ENCODE assay signal across 25 mouse cellular contexts in the genomic region with DNA sequence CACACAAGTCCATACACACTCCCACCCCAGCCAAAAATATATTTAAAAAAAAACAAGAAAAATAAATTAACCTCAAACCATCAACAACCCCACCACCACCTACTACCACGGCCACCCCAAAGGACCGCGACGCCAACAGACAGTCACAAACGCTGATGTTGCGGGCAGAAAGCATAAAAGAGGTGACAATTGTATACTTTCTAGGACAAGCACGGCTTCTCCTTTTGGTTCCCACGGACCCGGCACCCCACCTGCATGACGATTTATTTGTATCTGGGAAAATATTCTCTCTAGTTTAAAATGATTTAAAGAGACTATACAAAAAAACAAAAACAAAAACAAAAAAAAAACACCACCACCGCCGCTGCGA. TPM values are rescaled to one million over a fixed set of nuclear protein-coding genes. Genes with fewer than 3 reads are reported as not detected.
DNase-seq lines count a peak whose midpoint lies in the region; ATAC-seq lines count a peak whose summit lies in the region.
"Had no signal": no experiment of that assay in that cellular context is flagged by ENCODE, and none has a peak within 500 bp of the region (broad histone marks: within the 10 kb centered on the region; RNA-seq: fewer than 3 reads in every experiment).

No protein-coding gene starts in this region.

- peaks cover 100% of the 10 kb centered on the region for H3K27me3 ChIP-seq in hindbrain, embryonic 10.5 days (ENCODE audit: insufficient read depth, poor library complexity, severe bottlenecking)
- H3K27me3 ChIP-seq in hindbrain, embryonic 13.5 days: peaks cover 95% of the 10 kb centered on the region
- peaks cover 95% of the 10 kb centered on the region for H3K27me3 ChIP-seq in embryonic facial prominence, embryonic 13.5 days
- H3K27me3 ChIP-seq in forebrain, embryonic 14.5 days (replicated peaks; ENCODE audit: control insufficient read depth, insufficient read depth, low read length): peaks cover 59% of the 10 kb centered on the region
- peaks cover 80% of the 10 kb centered on the region for H3K27me3 ChIP-seq in midbrain, embryonic 14.5 days (ENCODE audit: control insufficient read depth, insufficient read depth, low read length)
- peaks cover 100% of the 10 kb centered on the region for H3K27me3 ChIP-seq in liver, embryonic 11.5 days (replicated peaks; ENCODE audit: control insufficient read depth, insufficient read depth, low read length)

- ATAC-seq in hindbrain, embryonic 13.5 days (ENCODE audit: low FRiP score): no peak
- ATAC-seq in embryonic facial prominence, embryonic 13.5 days (ENCODE audit: insufficient number of reproducible peaks, insufficient read depth, low FRiP score, low TSS enrichment, low read depth): no peak
- no peak for ATAC-seq in forebrain, embryonic 14.5 days
- no peak for ATAC-seq in midbrain, embryonic 14.5 days (ENCODE audit: low FRiP score, low TSS enrichment)
- ATAC-seq in liver, embryonic 11.5 days (replicated peaks; ENCODE audit: low FRiP score): no peak
- ATAC-seq: Patski had no signal

- no peak overlapping the region for H3K27ac ChIP-seq in hindbrain, embryonic 10.5 days
- H3K27ac ChIP-seq in hindbrain, embryonic 13.5 days: no peak overlapping the region
- no peak overlapping the region for H3K27ac ChIP-seq in embryonic facial prominence, embryonic 13.5 days
- peak overlapping the region; percentile 86; the same call in 1 of the 2 replicates for H3K27ac ChIP-seq in forebrain, embryonic 14.5 days (ENCODE audit: low read depth, low read length)
- peak overlapping the region; percentile 80 for H3K27ac ChIP-seq in midbrain, embryonic 14.5 days (replicated peaks; ENCODE audit: low read depth, low read length)
- H3K27ac ChIP-seq in liver, embryonic 11.5 days (ENCODE audit: low read depth, low read length): no peak overlapping the region
- H3K27ac ChIP-seq: hindbrain, embryonic 15.5 days; layer of hippocampus, adult 2 months; left cerebral cortex, adult 2 months; limb, embryonic 12.5 days; liver, embryonic 14.5 days had no signal

- intact Hi-C loops in left cerebral cortex, postnatal 14 days (cut with DNase I): loop anchor here (5.0 kb wide), 2 partner anchors 63 to 137 kb away; partner anchors contain the start of gene Six2

- H3K9me3 ChIP-seq in hindbrain, embryonic 10.5 days: no peaks in the 10 kb centered on the region
- H3K9me3 ChIP-seq in hindbrain, embryonic 13.5 days: no peaks in the 10 kb centered on the region
- no peaks in the 10 kb centered on the region for H3K9me3 ChIP-seq in embryonic facial prominence, embryonic 13.5 days
- no peaks in the 10 kb centered on the region for H3K9me3 ChIP-seq in forebrain, embryonic 14.5 days (replicated peaks; ENCODE audit: control insufficient read depth, low read length)
- no peaks in the 10 kb centered on the region for H3K9me3 ChIP-seq in midbrain, embryonic 14.5 days (ENCODE audit: control insufficient read depth, low read length)
- H3K9me3 ChIP-seq in liver, embryonic 11.5 days (ENCODE audit: control insufficient read depth, low read length): no peaks in the 10 kb centered on the region
- H3K9me3 ChIP-seq: hindbrain, embryonic 15.5 days; limb, embryonic 12.5 days had no signal

- H3K4me1 ChIP-seq in hindbrain, embryonic 10.5 days (replicated peaks): peaks cover 40% of the 10 kb centered on the region
- H3K4me1 ChIP-seq in hindbrain, embryonic 13.5 days (replicated peaks): peaks cover 16% of the 10 kb centered on the region
- peaks cover 22% of the 10 kb centered on the region for H3K4me1 ChIP-seq in embryonic facial prominence, embryonic 13.5 days
- H3K4me1 ChIP-seq in forebrain, embryonic 14.5 days (ENCODE audit: control insufficient read depth, insufficient read depth, low read length): no peaks in the 10 kb centered on the region; the same call in 1 of the 2 replicates
- 0 out of 2 replicates have a peak, but pooled peaks cover 4% of the 10 kb centered on the region for H3K4me1 ChIP-seq in midbrain, embryonic 14.5 days (ENCODE audit: control insufficient read depth, insufficient read depth, low read length)
- H3K4me1 ChIP-seq in liver, embryonic 11.5 days (replicated peaks; ENCODE audit: control insufficient read depth, insufficient read depth, low read length): no peaks in the 10 kb centered on the region

- 1% methylated on average over 13 of the region's 13 CpGs for WGBS in hindbrain, embryonic 10.5 days
- 2% methylated on average over 13 of the region's 13 CpGs for whole genome bisulfite sequencing in hindbrain, embryonic 13.5 days
- WGBS in embryonic facial prominence, embryonic 13.5 days: 3% methylated on average over 13 of the region's 13 CpGs
- 3% methylated on average over 13 of the region's 13 CpGs for whole genome bisulfite sequencing in forebrain, embryonic 14.5 days
- WGBS in midbrain, embryonic 14.5 days: 2% methylated on average over 13 of the region's 13 CpGs
- WGBS in liver, embryonic 11.5 days: 3% methylated on average over 13 of the region's 13 CpGs

- DNase-seq in hindbrain, embryonic 10.5 days (ENCODE audit: low spot score): peak; percentile 22
- no peak for DNase-seq in forebrain, embryonic 14.5 days (ENCODE audit: low spot score)
- DNase-seq in midbrain, embryonic 14.5 days: no peak
- DNase-seq in liver, embryonic 11.5 days (ENCODE audit: low spot score): no peak
- DNase-seq in left cerebral cortex, postnatal 14 days (ENCODE audit: low spot score in 2 of 2): no peak
- DNase-seq in urinary bladder, adult 18-20 months (ENCODE audit: low spot score in 2 of 2): no peak
- DNase-seq: cerebellum, postnatal 25 days; gastrocnemius, postnatal 25 days; kidney, adult 11 months; kidney, postnatal 10 days; thymus, postnatal 36 days had no signal

- no peaks in the 10 kb centered on the region for H3K36me3 ChIP-seq in hindbrain, embryonic 10.5 days
- H3K36me3 ChIP-seq in hindbrain, embryonic 13.5 days: no peaks in the 10 kb centered on the region
- H3K36me3 ChIP-seq in embryonic facial prominence, embryonic 13.5 days: no peaks in the 10 kb centered on the region
- H3K36me3 ChIP-seq in forebrain, embryonic 14.5 days (ENCODE audit: control insufficient read depth, insufficient read depth, low read length): no peaks in the 10 kb centered on the region
- no peaks in the 10 kb centered on the region for H3K36me3 ChIP-seq in midbrain, embryonic 14.5 days (ENCODE audit: control insufficient read depth, insufficient read depth, low read length)
- H3K36me3 ChIP-seq in liver, embryonic 11.5 days (ENCODE audit: control insufficient read depth, insufficient read depth, low read length): no peaks in the 10 kb centered on the region
- H3K36me3 ChIP-seq: hindbrain, embryonic 15.5 days; limb, embryonic 12.5 days had no signal

- no peak overlapping the region for H3K4me2 ChIP-seq in hindbrain, embryonic 13.5 days
- H3K4me2 ChIP-seq in embryonic facial prominence, embryonic 13.5 days: peak overlapping the region; percentile 20; the same call in 1 of the 2 replicates
- H3K4me2 ChIP-seq in forebrain, embryonic 14.5 days (ENCODE audit: low read length): peak overlapping the region; percentile 55
- peak overlapping the region; percentile 34; the same call in 1 of the 2 replicates for H3K4me2 ChIP-seq in midbrain, embryonic 14.5 days (ENCODE audit: low read length)
- H3K4me2 ChIP-seq in liver, embryonic 11.5 days: no peak overlapping the region
- H3K4me2 ChIP-seq: limb, embryonic 12.5 days had no signal

- H3K9ac ChIP-seq in hindbrain, embryonic 13.5 days: no peak overlapping the region
- H3K9ac ChIP-seq in embryonic facial prominence, embryonic 13.5 days: peak overlapping the region; percentile 69; the same call in 1 of the 2 replicates
- H3K9ac ChIP-seq in forebrain, embryonic 14.5 days (ENCODE audit: low read length): peak overlapping the region; percentile 75
- H3K9ac ChIP-seq in midbrain, embryonic 14.5 days (replicated peaks; ENCODE audit: low read length): peak overlapping the region; percentile 55
- no peak overlapping the region for H3K9ac ChIP-seq in liver, embryonic 11.5 days (ENCODE audit: low read depth, low read length)
- H3K9ac ChIP-seq: hindbrain, embryonic 15.5 days; limb, embryonic 12.5 days; liver, embryonic 14.5 days had no signal

- H3K4me3 ChIP-seq in hindbrain, embryonic 10.5 days: peak overlapping the region; percentile 43
- no peak overlapping the region for H3K4me3 ChIP-seq in hindbrain, embryonic 13.5 days
- H3K4me3 ChIP-seq in embryonic facial prominence, embryonic 13.5 days: peak overlapping the region; percentile 47
- peak overlapping the region; percentile 47 for H3K4me3 ChIP-seq in forebrain, embryonic 14.5 days (ENCODE audit: low read depth, low read length)
- peak overlapping the region; percentile 29 for H3K4me3 ChIP-seq in midbrain, embryonic 14.5 days (replicated peaks; ENCODE audit: low read depth, low read length)
- H3K4me3 ChIP-seq in liver, embryonic 11.5 days (ENCODE audit: low read depth, low read length): no peak overlapping the region
- H3K4me3 ChIP-seq: hindbrain, embryonic 15.5 days; layer of hippocampus, adult 2 months; left cerebral cortex, adult 2 months had no signal

RNA-seq across cellular contexts. Expression of gene Six3, which starts 10.6 kb away (rescaled TPM):
- 0.46 and 1.9 TPM in 2 replicates for polyA plus RNA-seq in hindbrain, embryonic 10.5 days (2016; fragmentation: Nextera tagmentation; extraction: Ambion mirVana)
- polyA plus RNA-seq in hindbrain, embryonic 13.5 days (2015; fragmentation: Nextera tagmentation; extraction: Ambion mirVana): 0.85 and 0.97 TPM in 2 replicates
- 4.5 and 8.3 TPM in 2 replicates for polyA plus RNA-seq in embryonic facial prominence, embryonic 13.5 days (2015; fragmentation: Nextera tagmentation; extraction: Ambion mirVana)
- polyA plus RNA-seq in forebrain, embryonic 14.5 days (2014; fragmentation: Nextera tagmentation; extraction: Ambion mirVana): 11.3 and 15.0 TPM in 2 replicates
- polyA plus RNA-seq in midbrain, embryonic 14.5 days (2014; fragmentation: Nextera tagmentation; extraction: Ambion mirVana): 19.9 and 20.2 TPM in 2 replicates
- not detected in 2 replicates for polyA plus RNA-seq in liver, embryonic 11.5 days (2014; fragmentation: Nextera tagmentation; extraction: Ambion mirVana)
- 1 to 10 TPM; 1.3 to 2.7 TPM for total RNA-seq in left cerebral cortex, postnatal 14 days (2021)
- total RNA-seq: gastrocnemius, postnatal 25 days; megakaryocyte progenitor cell, adult 5-6 weeks; neutrophil, adult 5-6 weeks had no signal
- polyA plus RNA-seq: C2C12; heart, embryonic 11.5 days; limb, embryonic 12.5 days; lung, embryonic 16.5 days; testis, adult 2 months had no signal

Comparison
In these comparisons a context has a peak if more than half of its experiments do, and no peak if none do; other contexts are left out.
1. H3K4me3 ChIP-seq: peak in hindbrain, embryonic 10.5 days (single experiment), embryonic facial prominence, embryonic 13.5 days (single experiment), forebrain, embryonic 14.5 days (single experiment) and midbrain, embryonic 14.5 days (single experiment); none in hindbrain, embryonic 13.5 days (single experiment) and liver, embryonic 11.5 days (single experiment).
2. H3K27ac ChIP-seq: peak in forebrain, embryonic 14.5 days (single experiment) and midbrain, embryonic 14.5 days (single experiment); none in hindbrain, embryonic 10.5 days (single experiment), hindbrain, embryonic 13.5 days (single experiment), embryonic facial prominence, embryonic 13.5 days (single experiment) and liver, embryonic 11.5 days (single experiment).
3. H3K4me2 ChIP-seq: peak in embryonic facial prominence, embryonic 13.5 days (single experiment), forebrain, embryonic 14.5 days (single experiment) and midbrain, embryonic 14.5 days (single experiment); none in hindbrain, embryonic 13.5 days (single experiment) and liver, embryonic 11.5 days (single experiment).
4. H3K9ac ChIP-seq: peak in embryonic facial prominence, embryonic 13.5 days (single experiment), forebrain, embryonic 14.5 days (single experiment) and midbrain, embryonic 14.5 days (single experiment); none in hindbrain, embryonic 13.5 days (single experiment) and liver, embryonic 11.5 days (single experiment).